Mouse (Mus musculus) spleen, adult 18-20 months (tissue): ENCODE data around the gene Tmem190.
"Not testable (repeated sequence)": the region's sequence is repeated elsewhere in the genome, so short reads cannot be mapped to it uniquely, and the experiment has no call there.

Source experiments
- DNase-seq, 2 experiments: peaks; one replicate each; pipeline ENCODE4 v3.0.0; 2022; ENCODE audit warnings: mixed read lengths in 2 of 2

Gene Tmem190

DNA sequence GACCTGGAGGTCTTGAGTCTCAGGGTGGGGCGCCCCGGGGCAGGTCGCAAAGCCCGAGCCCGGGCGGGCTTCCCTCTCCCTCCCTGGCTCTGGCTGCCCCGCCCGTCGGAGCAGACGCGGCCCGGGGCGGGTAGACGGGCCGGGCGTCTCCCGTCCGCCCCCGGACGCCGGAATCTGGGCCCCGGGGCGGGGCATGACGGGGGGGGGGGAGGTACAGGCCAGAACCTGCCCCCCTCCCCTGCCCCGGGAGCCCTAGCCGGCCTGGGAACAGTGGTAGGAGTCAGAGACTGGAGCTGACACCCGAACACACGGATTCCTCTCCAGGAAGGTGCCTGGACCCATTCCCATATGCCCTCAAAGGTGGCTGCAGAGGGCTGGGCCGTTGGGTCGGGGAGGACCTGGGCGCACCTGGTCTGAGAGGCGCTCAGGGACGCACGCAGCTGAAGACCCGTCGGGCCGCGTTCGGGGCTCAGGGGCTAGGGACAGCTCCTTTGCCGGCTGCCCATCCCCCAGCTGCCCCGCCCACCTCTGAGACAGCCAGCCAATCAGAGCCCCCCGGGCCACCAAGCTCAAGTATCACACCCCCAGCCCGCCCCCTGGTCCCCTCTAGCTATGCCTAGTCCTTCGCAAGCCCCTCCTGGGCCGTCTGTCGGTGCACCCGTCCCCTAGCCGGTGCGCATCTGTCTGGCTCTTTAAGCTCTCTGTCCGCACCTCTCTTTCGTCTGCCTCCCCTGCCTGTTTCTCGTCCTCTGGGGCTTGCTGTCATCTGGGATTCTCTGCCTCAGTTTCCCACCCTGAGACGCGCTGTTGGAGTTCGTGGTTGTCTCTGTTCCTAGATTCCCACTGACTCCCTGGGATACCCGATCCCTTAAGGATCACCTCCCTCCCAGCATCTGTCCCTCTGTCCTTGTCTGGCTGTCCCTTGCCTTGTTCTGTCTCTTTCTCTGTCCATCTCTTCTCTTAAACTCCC lies 5.6 kb upstream of the Tmem190 start:
- DNase-seq: peak in 1 of 2 experiments; percentile 29

DNA sequence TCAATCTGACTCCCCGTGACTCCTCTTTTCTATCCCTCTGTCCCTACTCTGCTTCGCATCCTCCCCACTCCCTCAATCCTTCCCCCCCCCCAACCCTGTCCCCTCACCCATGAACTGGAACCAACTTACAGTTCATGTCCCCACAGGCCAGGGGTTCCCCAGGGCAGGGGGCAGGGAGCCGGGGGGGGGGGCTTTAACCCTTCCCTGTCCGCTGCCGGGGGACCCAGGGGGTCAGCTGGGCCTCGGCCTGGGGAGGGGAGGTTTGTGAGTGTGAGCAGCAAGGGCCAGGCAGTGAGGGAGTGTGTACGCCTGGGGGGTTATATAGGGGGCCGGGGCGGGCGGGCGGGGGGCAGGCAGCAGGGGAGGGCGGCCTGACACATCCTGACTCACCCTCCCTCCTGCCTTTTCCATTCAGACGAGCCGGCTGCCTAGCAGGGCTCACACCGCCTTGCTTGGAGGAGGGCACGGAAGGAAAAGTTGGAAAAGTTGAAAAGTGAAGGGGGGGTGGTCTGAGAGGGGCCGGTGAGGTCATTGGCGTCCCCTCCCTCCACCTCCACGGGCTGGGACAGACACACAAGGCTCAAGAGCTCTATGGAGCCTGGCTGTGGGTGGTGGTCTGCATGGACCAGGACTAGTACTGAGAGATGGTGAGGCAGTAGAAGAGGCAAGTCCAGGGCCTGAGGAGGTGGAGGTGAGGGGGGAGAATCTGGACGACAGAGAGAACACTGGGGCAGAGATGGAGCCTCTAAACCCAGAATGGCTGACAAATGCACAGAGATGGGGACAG lies 4.7 kb upstream of the Tmem190 start:
- no peak for DNase-seq

DNA sequence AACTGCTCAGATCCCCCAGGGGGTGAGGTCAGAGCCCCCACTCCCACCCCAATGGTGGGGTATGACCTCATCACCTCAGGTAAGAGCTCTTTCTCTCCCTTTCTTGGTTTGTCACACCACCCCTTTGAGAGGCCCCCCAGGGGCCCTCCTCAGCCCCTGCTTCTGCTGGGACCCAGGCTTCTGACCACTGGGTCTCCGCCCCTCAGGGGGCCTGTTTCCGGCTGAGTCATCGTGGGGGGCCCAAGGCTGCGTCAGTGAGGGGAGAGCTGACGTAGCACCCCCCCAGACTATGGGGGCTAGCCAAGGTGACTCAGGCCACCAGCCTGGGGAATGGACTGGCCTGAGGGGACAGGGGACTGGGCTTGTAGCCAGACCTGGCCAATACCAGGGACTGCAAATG lies 2.8 kb upstream of the Tmem190 start:
- no peak for DNase-seq

DNA sequence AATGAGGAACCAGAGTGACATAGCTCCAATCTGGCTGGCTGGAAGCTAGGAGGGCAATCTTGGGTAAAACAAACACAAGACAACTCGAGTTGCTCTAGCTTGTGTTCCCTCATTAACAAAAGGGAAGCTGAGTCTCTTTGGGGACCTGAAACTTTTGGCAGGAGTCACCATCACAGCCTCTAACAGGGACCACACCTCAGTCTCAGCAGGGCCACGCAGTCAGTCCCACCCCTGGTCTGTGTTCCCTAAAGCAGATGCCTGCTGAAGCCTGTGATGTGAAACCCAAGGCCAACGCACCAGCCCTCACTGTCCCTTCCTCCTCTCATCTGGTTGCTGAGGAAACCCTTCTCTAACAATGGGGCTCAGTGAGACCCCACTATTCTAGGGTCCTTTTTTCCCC lies 607 bp upstream of the Tmem190 start:
- DNase-seq: no peak

DNA sequence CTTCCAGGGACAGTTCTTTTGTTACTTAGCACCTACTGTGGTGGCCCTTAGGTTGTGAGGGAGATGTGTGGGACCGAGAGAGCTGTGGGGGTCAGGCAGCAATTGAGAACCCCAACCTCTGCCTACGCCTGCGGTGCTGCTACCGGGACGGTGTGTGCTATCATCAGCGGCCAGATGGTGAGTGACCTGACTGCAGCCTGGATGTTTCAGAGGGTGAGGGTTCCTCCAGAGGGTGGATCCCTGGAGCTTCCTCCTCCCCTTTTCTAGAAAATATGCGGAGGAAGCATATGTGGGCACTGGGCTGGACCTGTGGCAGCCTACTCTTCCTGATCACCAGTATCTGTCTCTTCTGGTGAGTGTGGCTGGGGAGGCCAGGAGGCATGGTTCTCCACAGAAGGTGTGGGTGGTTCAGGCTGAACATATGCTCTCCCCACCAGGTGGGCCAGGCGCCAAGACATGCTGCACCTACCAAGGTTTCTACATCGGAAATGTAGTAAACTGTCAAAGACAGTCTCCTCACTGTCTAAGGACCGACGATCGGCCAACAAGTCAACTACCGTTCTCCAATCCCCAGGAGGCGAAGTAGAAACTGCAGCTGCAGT lies 1.0 kb downstream of the Tmem190 start:
- no peak for DNase-seq

DNA sequence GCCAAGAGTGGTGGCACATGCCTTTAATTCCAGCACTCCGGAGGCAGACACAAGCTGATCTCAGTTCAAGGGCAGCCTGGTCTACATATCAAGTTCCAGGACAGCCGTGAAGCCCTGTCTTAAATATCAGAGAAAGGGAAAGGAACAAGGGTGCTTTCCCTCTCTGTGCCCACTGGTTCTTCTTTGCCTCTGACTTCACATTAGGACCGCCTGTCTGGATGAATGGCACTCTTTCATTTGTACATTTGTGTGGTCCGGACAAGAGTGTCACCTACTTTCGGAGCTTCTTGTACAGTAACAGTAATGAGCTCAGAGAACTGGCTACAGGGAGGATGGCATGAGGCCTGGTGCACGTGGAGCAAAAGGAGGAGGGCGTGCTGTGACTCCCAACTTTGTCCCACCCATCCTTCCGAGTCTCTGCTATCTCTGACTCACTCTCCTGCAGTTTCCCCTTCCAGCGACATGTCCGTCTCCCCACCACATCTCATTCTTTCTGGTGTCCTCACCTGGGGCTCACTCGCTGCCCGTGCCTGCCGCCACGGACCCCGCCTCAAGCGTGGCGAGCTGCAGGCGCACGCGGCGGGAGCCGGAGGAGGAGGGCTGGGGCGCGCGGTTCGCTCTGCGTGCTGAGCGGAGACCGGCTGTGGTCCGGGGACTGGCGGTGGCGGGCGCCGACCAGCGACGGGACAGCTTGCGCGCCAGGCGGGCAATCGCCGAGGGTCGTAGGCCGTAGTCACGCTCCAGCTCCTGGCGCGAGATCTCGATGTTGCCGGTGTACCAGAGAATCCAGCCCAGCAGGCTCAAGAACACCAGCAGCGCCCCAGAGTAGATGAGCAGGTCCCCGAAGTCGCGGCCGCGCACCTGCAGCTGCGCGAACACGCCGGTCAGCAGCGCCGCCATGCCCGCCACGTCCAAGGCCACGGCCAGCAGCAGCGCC lies 6.0 kb downstream of the Tmem190 start:
- peak; percentile 32 to 60 for DNase-seq

DNA sequence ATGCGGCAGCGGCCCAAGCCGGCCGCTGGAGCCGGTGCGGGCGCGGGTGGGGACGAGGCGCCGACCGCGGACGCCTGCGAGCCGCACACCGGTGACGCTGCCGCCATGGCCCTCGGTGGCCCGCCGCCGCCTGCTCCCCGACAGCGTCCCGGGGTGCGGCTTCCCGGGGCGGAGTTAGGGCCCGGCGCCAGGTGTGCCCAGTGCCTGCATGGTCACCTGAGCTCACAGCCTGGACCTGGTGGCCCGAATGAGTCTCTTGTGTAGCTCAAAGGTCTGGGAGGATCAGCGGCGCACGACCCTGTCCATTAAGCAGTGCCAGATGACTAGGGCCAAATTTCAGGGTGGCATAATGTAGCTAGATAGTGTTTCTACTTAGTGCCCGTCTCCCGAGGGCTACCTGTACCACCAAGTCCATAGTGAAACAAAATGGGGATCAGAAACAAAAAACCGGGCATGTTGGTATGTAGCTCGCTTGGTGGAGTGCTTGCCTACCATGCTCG lies 6.7 kb downstream of the Tmem190 start, which contains the start of gene Tmem238:
Gene Tmem238, minus strand, starts transcription at position 221 of the 500 bp plus-strand sequence.
- peak in 1 of 2 experiments; percentile 57 for DNase-seq

DNA sequence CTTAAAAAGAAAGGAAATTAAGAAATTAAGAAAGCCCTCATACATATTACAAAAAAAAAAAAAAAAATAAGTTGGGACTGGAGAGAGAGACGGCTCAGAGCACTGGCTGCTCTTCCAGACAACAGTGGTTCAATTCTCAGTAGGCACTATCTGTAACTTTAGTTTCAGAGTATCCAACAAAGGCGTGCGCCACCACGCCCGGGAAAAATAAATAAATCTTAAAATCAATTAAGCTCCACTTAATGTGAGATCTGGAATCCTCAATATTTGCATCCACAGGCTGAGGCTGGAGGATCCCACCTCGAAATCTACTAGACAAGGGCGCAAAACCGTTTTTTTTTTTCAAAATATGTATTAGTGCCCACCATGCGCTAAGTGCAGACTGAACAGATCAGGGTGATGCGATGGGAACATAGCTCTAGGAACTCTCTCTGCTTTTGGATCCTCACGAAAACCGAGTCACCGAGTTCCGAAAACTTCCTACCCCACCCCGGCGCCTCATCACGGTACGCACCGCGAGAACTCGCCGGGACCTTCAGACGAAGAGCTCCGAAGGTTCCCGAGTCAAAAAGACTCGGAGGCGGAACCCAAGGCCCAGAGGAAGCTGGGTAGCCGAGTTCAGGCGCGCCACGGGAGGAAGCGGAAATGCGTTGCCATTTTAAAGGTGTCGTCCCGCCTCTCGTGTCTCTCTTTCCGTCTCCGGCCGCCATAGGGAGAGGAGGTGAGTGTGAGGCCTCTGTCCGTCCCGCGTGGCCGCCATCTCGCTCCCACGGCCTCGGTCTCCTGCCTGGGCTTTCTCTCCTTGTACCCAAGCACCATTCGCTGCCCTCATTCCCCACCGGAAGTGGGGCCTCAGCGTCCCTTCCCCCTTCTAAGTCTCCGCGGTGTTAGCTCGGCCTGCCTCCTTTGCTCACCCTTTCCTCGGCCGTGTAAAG lies 9.8 kb downstream of the Tmem190 start, which contains the start of gene Rpl28:
Gene Rpl28, plus strand, starts transcription at position 597 of the 935 bp plus-strand sequence.
- DNase-seq: peak; percentile 84 to 89

DNA sequence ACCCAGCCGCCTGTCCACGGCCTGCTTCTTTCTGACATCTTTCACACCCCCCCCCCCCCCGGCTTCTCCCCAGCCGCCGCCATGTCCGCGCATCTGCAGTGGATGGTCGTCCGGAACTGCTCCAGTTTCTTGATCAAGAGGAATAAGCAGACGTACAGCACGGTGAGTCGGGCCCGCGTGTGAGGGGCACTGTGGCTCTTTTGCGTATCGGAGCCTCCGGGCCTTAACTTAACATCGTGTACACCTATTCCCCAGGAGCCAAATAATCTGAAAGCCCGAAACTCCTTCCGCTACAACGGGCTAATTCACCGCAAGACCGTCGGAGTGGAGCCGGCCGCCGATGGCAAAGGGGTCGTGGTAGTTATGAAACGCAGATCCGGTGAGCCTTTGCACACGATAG lies 10.5 kb downstream of the Tmem190 start:
- DNase-seq: peak in 1 of 2 experiments; percentile 20

DNA sequence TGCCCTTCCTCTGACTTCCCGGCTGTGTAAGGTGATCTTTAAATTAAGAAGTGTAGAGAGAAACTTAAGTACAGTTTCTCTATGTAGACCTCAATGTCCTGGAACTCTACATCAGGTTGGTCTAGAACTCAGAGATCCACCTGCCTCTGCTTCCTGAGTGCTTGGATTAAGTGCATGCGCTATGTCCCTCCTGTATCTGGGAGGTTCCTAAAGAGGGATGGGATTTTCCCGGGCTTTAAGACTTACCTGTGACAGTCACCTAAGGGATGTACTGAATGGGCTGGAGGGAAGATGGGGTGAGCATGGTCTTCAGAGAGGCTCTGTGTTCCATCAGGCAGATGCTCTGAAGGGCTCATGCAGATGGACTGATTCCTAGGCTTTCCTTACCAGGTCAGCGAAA lies 10.9 kb downstream of the Tmem190 start:
- DNase-seq: no peak

DNA sequence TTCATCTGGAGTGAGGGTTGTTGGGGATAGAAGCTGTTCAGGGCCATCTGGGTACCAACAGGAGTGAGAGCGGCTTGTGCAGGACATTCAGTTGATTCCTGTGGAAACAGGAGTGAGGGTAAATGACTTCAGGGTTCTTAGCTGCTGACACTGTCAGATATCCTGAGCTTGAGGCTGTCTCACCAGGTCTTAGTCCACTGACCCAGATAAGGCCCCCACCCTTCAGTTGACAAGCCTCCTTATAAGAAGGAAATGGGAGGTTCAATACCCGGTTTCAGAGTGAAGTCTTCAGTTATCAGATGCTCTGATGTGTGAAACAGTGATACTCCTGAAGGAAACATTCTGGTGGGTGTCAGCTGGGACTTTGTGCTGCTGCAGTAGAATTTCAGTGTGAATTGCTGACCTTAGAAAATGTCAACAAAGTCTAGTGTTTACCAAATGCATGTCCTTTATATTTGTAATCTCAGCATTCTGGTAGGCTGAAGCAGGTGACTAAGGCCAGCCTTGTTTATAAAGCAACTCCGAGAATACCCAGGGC lies 12.0 kb downstream of the Tmem190 start:
- DNase-seq: no peak

DNA sequence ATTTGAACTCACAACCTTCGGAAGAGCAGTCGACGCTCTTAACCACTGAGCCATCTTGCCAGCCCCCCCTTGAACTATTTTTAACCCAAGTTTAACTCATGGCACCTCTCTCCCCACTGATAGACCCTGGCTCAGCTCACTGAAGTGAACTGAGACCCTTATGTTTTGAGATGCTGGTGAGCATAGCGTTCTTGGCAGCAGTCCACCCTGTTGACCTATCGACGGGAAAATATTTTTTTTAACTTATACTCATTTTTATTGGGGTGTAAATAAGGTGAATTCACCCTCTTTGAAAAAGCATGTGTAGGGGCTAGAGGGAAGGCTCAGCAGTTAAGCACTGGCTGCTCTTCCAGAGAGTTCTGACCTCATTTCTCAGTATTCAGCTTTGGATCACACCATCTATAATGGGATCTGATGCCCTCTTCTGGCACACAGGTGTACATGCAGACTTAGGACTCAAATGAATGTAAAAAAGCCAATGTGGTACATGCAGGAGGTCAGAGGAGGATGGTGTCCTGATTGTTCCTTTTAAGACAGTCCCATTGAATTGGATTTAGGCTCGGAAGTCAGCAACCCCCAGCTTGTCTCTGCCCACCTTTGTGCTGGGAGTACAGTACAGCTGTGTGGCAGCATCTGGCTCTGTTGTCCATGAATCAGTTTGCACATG lies 13.2 kb downstream of the Tmem190 start:
- no peak for DNase-seq

DNA sequence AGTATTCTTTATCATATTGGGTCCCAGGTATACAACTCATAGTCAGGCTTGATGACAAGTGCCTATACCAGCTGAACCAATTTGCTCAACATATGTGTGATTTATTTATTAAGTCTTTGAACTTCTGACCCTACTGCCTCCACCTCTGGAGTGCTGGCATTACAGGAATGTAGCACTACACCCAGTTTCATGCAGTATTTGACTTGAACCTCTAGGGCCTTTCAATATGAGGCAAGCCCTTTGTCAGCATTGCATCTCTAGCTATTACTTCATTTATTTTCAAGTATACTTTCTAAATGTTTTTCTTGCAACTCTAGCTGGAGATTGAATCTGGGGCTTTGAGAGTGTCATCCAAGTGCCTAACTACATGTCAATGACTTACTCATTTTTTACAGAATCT lies 19.5 kb downstream of the Tmem190 start:
- DNase-seq: no peak

DNA sequence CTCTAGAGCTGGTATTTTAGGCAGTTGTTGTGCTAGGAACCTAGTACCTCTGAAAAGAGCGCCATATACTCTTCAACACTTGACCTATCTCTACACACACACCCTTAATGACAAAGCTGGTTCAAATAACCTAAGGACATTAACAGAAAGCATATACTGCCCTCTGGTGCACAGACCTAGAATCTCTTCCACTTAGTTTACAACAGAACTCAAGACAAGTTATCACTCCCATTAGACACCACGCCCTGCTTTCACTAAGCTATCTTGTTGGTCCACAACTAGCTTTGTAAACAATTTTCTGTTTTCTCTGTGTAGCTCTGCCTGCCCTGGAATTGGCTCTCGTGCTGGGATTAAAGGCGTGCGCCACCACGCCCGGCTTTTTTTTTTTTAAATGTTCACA lies 24.0 kb downstream of the Tmem190 start:
- DNase-seq: peak in 1 of 2 experiments; percentile 23

DNA sequence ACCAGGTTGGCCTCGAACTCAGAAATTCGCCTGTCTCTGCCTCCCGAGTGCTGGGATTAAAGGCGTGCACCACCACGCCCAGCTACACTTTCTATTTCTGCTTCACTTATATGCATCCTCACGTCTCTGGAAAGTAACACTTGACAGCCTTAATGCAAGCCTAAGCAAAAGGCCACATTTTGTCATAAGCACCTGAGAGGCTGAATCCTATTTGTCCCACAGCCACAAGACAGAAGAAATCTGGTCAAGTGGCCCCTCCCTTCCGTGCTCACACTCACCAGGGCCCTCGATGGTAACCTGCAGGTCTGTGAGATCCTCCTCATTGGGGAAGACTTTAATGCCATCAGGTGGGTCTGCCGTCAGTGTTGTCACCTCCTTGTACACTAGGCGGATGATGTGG lies 28.4 kb downstream of the Tmem190 start:
- DNase-seq: not testable (repeated sequence)

DNA sequence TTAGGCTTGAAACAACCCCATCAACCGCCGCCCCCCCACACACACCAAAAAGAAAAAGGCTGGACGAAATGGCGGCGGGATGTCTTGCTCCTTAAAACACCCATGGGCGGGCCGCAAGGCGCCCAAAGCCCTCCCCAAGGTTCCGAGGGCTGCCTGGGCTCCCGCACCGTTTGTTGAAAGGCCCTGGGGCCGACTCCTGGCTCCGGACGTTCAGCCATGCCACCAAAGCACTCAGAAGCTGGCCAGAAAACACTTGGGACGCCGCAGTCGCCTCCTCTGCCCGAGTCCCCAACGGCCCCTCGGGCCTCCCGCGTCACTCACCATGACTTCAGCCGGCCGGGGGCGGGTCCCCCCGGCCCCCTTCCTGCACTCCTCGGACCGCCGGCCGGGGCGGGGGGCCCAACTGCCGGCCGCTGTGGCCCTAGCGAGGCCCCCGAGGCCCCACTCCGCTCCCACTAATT lies 29.1 kb downstream of the Tmem190 start:
- DNase-seq: no peak

DNA sequence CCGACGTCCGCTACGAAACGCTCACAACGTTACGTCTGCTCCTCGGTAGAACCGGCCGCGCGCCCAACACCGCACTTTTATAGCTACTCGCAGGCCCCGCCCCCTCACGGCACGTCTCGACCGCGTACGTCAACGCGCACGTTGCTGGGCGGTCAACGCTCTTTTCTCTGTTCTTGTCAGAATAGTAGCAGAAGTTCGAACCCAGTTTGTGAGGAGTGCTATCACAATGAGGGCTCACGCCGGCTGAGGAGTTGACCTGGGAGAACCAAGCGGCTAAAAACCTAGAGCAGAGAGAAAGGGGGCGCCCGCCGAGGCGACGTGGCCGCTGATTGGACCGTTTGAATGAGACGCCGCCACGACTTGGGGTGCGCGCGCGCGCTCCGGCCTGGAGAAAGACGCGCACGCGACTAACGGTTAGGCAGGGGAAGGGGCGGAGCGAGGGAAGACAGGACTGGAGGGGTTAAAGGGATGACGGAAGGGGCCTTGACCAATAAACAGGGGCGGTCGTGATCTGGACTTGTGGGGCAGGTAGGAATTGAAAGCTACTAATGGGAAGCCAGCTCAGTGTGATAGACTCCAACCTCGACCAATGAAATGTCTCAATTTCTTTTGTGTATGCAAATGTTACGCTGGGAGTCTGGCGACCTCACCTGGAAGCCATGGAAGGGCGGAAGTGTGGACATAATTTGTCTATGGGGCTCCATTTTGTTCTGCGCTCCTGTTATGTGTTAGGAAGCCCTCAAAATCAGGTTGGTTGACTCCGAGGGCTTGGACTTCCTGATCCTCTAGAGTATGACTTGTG lies 29.8 kb downstream of the Tmem190 start, which contains the start of gene Ube2s:
Gene Ube2s, minus strand, starts transcription at position 288 of the 802 bp plus-strand sequence.
- DNase-seq: peak; percentile 97 to 98

DNA sequence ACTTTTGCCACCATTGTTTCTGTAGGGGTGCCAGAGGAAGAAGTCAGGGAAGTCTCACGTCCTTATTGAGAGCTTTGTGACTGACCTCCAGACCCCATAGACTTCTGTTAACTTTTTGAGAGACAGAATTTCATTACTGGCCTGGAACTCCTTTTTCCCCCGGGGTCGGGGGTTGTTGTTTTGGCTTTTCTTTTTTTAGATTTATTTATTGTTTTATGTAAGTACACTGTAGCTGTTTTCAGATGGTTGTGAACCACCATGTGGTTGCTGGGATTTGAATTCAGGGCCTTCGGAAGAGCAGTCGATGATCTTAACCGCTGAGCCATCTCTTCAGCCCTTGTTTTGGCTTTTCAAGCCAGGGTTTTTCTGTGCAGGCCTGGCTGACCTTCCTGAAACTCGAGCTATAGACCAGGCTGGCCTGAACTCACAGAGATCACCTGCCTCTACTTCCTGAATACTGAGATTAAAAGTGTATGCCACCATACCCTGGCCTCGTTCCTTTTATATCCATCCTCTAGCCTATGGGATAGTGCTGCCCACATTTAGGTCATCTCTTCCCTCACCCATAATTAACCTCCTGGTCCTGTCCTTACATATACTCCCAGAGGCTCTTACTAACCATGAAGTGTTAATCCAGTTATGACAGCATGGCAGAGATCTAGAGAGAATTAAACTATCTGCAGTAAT lies 30.5 kb downstream of the Tmem190 start:
- DNase-seq: no peak
